Mouse (Mus musculus): ENCODE measurements around the gene Cpd. TPM values are rescaled to one million over a fixed set of nuclear protein-coding genes. Genes with fewer than 3 reads are reported as not detected.

Gene Cpd
- polyA plus RNA-seq, 1 experiment from 2014 or later: 13.2 TPM

GRCm38 (mm10) chr11:76845275-76845980 is 1.4 kb downstream of the Cpd start:
- H3K9ac ChIP-seq: peak overlapping the region; percentile 90
- peak overlapping the region; percentile 99 for H3K4me2 ChIP-seq
- peaks cover 36% of the 10 kb centered on the region for H3K4me1 ChIP-seq
- peak overlapping the region; percentile 94 for H3K4me3 ChIP-seq (replicated peaks)
- no peak for ATAC-seq (ENCODE audit: low FRiP score)
- no peaks in the 10 kb centered on the region for H3K9me3 ChIP-seq
- no peaks in the 10 kb centered on the region; the same call in 1 of the 2 replicates for H3K27me3 ChIP-seq
- 44% methylated on average over 15 of the region's 15 CpGs for WGBS
- no peaks in the 10 kb centered on the region for H3K36me3 ChIP-seq (replicated peaks)
- no peak overlapping the region for H3K27ac ChIP-seq

GRCm38 (mm10) chr11:76838573-76838972 is 8.2 kb downstream of the Cpd start:
- peaks cover 9% of the 10 kb centered on the region for H3K4me1 ChIP-seq
- WGBS: 96% methylated on average over 4 of the region's 4 CpGs
- no peaks in the 10 kb centered on the region for H3K36me3 ChIP-seq (replicated peaks)
- no peak for ATAC-seq (ENCODE audit: low FRiP score)
- no peak overlapping the region for H3K4me2 ChIP-seq
- H3K9me3 ChIP-seq: no peaks in the 10 kb centered on the region
- no peak overlapping the region for H3K27ac ChIP-seq
- H3K9ac ChIP-seq: no peak overlapping the region
- H3K4me3 ChIP-seq (replicated peaks): no peak overlapping the region
- no peaks in the 10 kb centered on the region for H3K27me3 ChIP-seq

GRCm38 (mm10) chr11:76836317-76836716 is 10.5 kb downstream of the Cpd start:
- H3K9me3 ChIP-seq: no peaks in the 10 kb centered on the region
- no peaks in the 10 kb centered on the region for H3K27me3 ChIP-seq
- no peak overlapping the region for H3K9ac ChIP-seq
- H3K36me3 ChIP-seq (replicated peaks): no peaks in the 10 kb centered on the region
- H3K4me3 ChIP-seq (replicated peaks): no peak overlapping the region
- WGBS: 80% methylated on average over 6 of the region's 6 CpGs
- H3K4me1 ChIP-seq: no peaks in the 10 kb centered on the region
- H3K27ac ChIP-seq: no peak overlapping the region
- ATAC-seq (ENCODE audit: low FRiP score): no peak
- H3K4me2 ChIP-seq: no peak overlapping the region

DNA sequence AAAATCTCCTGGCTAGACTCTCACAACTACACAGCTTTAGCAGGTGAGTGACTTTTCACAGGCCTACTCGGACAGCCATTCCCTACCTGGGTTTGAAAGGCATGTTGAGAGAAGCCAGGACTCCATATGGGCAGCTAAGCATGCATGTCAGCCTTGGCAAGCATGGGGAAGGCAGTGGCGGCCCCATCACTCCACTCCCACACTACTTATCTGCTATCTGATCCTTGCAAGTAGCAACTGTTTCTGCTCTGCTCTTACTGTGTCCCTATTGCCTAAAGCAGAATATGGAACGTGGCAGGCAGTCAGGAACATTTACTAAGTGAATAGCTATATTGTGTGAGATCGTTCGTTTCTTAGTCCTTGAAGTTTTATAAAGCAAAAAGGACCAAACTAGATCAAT is 10.9 kb downstream of the Cpd start:
- H3K9me3 ChIP-seq: no peaks in the 10 kb centered on the region
- no peak overlapping the region for H3K27ac ChIP-seq
- H3K27me3 ChIP-seq: no peaks in the 10 kb centered on the region
- H3K4me1 ChIP-seq: no peaks in the 10 kb centered on the region
- no peak overlapping the region for H3K4me3 ChIP-seq (replicated peaks)
- 86% methylated on average over 5 of the region's 5 CpGs for WGBS
- no peak for ATAC-seq (ENCODE audit: low FRiP score)
- H3K36me3 ChIP-seq (replicated peaks): no peaks in the 10 kb centered on the region
- no peak overlapping the region for H3K9ac ChIP-seq
- no peak overlapping the region for H3K4me2 ChIP-seq

DNA sequence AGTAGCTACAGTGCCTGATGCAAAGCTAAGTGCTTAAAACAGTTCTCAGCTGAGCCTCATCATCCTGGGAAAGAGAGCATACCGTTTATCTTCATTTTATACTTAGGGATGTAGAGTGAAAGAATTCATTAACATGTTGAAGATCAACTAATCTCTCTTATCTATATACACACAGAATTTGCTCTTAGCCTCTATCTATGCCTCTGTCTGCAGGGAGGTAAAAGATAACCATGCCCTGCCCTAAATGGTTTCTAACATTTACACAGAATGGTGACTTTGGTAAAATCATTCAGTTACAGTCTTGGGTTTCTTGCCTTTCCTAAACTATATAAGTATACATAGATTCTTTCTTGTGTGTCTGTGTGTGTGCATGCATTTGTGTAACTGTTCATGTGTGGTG is 12.2 kb downstream of the Cpd start:
- WGBS: 84% methylated on average over 1 of the region's 1 CpGs
- H3K27me3 ChIP-seq: no peaks in the 10 kb centered on the region
- ATAC-seq (ENCODE audit: low FRiP score): no peak
- no peaks in the 10 kb centered on the region for H3K4me1 ChIP-seq
- no peaks in the 10 kb centered on the region for H3K9me3 ChIP-seq
- H3K36me3 ChIP-seq (replicated peaks): no peaks in the 10 kb centered on the region
- no peak overlapping the region for H3K27ac ChIP-seq
- H3K4me3 ChIP-seq (replicated peaks): no peak overlapping the region
- no peak overlapping the region for H3K4me2 ChIP-seq
- H3K9ac ChIP-seq: no peak overlapping the region

- Histone ChIP-seq H3K4me2 (no peak overlapping the region), H3K9ac (no peak overlapping the region), H3K36me3 (replicated peaks) (no peaks in the 10 kb centered on the region), H3K4me1 (no peaks in the 10 kb centered on the region), H3K27me3 (no peaks in the 10 kb centered on the region), H3K4me3 (replicated peaks) (no peak overlapping the region), H3K27ac (no peak overlapping the region), H3K9me3 (no peaks in the 10 kb centered on the region)
- no peak for ATAC-seq (ENCODE audit: low FRiP score)
- 89% methylated on average over 9 of the region's 9 CpGs for WGBS
These were observed 21.9 kb downstream of the Cpd start for GRCm38 (mm10) chr11:76824885-76825265.

DNA sequence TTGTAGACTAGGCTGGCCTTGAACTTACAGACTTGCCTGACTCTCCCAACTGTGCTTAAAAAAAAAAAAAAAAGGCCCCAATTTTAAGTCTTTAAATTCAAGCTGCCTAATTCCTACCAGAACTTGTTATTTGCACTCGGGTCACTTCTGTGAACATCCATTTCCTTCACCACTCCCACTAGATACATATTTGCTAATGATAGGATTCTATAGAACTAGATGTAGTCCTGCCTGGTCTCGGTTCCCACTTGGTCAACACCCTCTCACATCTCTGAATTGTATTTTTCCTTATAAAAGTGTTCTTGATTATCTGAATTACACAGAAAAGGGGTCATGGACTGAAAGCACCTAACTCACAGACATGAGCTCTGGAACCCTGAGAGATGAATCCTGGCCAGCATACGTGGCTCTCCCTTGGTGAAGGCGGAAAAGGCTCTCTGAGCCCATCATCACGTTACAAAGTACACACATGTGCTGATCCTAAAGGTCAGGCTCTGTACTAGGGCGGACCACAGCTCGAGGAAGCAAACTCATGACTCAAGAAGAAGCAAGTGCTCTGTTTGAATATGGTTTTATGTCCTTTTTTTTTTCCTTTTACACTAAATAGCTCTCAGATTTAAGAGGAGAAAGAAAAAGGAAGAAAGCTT is 22.5 kb downstream of the Cpd start:
- Histone ChIP-seq H3K9me3 (no peaks in the 10 kb centered on the region), H3K27ac (no peak overlapping the region), H3K9ac (no peak overlapping the region), H3K4me1 (no peaks in the 10 kb centered on the region), H3K4me2 (no peak overlapping the region), H3K4me3 (replicated peaks) (no peak overlapping the region), H3K27me3 (no peaks in the 10 kb centered on the region), H3K36me3 (replicated peaks) (no peaks in the 10 kb centered on the region)
- no peak for ATAC-seq (ENCODE audit: low FRiP score)
- 89% methylated on average over 7 of the region's 7 CpGs for WGBS

DNA sequence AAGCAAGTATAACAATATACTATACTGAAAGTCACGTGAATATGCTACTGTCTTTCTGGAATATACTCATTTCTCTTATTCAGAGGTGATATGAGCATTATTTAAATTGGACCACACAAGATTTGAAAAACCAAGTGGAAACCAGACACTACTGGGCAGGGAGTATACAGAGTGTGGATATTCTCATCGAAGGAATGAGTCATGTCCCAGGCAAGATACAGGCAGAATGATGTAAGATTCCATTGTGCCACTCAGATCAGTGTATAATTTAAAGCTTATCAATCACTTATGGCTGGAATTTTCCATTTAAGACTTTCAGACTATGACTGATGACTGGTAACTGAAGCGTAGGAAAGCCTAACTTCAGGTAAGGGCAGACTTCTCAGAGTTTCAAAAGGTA is 23.2 kb downstream of the Cpd start:
- Histone ChIP-seq H3K4me2 (no peak overlapping the region), H3K9me3 (no peaks in the 10 kb centered on the region), H3K36me3 (replicated peaks) (no peaks in the 10 kb centered on the region), H3K27ac (no peak overlapping the region), H3K4me3 (replicated peaks) (no peak overlapping the region), H3K4me1 (no peaks in the 10 kb centered on the region), H3K27me3 (no peaks in the 10 kb centered on the region), H3K9ac (no peak overlapping the region)
- WGBS: 93% methylated on average over 3 of the region's 3 CpGs
- no peak for ATAC-seq (ENCODE audit: low FRiP score)

DNA sequence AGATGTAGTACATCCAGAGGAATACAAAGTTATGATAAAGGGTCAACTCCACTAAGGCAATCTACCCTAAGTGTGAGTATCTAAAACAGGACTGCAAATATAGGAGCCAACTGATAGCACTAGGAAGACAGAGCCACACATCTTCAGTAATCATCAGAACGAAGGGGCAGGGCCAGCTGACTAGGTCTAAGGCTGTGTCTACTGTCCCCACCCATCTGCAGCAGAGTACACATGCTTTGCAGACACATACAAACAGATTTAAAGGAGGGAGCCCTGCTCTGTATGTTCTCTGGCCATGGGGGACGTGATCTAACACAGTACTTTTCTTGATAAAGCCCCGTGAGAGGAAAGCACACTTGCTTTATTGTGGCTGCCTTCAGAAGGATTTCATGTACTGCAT is 25.5 kb downstream of the Cpd start:
- Histone ChIP-seq H3K36me3 (replicated peaks) (no peaks in the 10 kb centered on the region), H3K27ac (no peak overlapping the region), H3K9ac (no peak overlapping the region), H3K4me2 (no peak overlapping the region), H3K4me3 (replicated peaks) (no peak overlapping the region), H3K4me1 (no peaks in the 10 kb centered on the region), H3K27me3 (no peaks in the 10 kb centered on the region), H3K9me3 (no peaks in the 10 kb centered on the region)
- 86% methylated on average over 3 of the region's 3 CpGs for WGBS
- no peak for ATAC-seq (ENCODE audit: low FRiP score)

- no peak overlapping the region for H3K4me3 ChIP-seq (replicated peaks)
- H3K27me3 ChIP-seq: no peaks in the 10 kb centered on the region
- no peak overlapping the region for H3K27ac ChIP-seq
- 88% methylated on average over 3 of the region's 3 CpGs for WGBS
- H3K4me2 ChIP-seq: no peak overlapping the region
- H3K36me3 ChIP-seq (replicated peaks): 0 out of 2 replicates have a peak, but pooled peaks cover 5% of the 10 kb centered on the region
- no peak for ATAC-seq (ENCODE audit: low FRiP score)
- no peak overlapping the region for H3K9ac ChIP-seq
- no peaks in the 10 kb centered on the region for H3K9me3 ChIP-seq
- no peaks in the 10 kb centered on the region for H3K4me1 ChIP-seq
These were observed 29.2 kb downstream of the Cpd start for GRCm38 (mm10) chr11:76817664-76818063.

GRCm38 (mm10) chr11:76810706-76811495 is 35.9 kb downstream of the Cpd start:
- no peaks in the 10 kb centered on the region for H3K27me3 ChIP-seq
- H3K4me1 ChIP-seq: no peaks in the 10 kb centered on the region
- no peak overlapping the region for H3K4me3 ChIP-seq (replicated peaks)
- H3K36me3 ChIP-seq (replicated peaks): peaks cover 15% of the 10 kb centered on the region
- no peaks in the 10 kb centered on the region for H3K9me3 ChIP-seq
- no peak overlapping the region for H3K9ac ChIP-seq
- H3K27ac ChIP-seq: no peak overlapping the region
- ATAC-seq (ENCODE audit: low FRiP score): no peak
- 90% methylated on average over 9 of the region's 9 CpGs for WGBS
- no peak overlapping the region for H3K4me2 ChIP-seq

DNA sequence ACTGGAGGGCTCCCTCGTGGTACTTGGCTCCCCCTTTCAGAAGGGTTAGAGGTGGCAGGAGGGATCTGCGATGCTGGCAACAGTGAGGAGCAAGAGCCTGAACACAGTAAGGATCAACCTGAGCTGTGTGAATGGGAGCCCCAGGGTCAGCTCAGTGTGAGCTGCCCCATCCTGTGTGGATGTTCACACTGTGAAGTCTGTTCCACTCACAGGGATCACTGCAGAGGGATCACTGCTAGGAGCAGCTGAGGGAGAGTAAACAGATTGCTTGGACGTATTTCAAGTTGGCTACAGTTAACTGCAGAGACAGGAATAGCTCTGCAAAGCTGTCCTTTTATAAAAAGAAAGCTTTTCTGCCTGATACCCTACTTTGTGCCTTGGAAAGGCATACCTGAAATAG is 37.4 kb downstream of the Cpd start:
- Histone ChIP-seq H3K27ac (no peak overlapping the region), H3K27me3 (no peaks in the 10 kb centered on the region), H3K36me3 (replicated peaks) (peaks cover 26% of the 10 kb centered on the region), H3K4me1 (no peaks in the 10 kb centered on the region), H3K9me3 (no peaks in the 10 kb centered on the region), H3K9ac (no peak overlapping the region), H3K4me2 (no peak overlapping the region), H3K4me3 (replicated peaks) (no peak overlapping the region)
- no peak for ATAC-seq (ENCODE audit: low FRiP score)
- WGBS: 68% methylated on average over 3 of the region's 3 CpGs

All from forebrain, embryonic 12.5 days (tissue).